Mouse (Mus musculus) cerebellum, adult 11-12 months (tissue): ENCODE data around the gene Ezh1.

Experiments used
- DNase-seq: peaks from one replicate; pipeline ENCODE4 v3.0.0; 2022

Gene Ezh1

GRCm38 (mm10) chr11:101226065-101226701, at the start of gene Ezh1:
Gene Ezh1 (minus strand): TSS chr11:101226463.
- DNase-seq: peak; percentile 93

GRCm38 (mm10) chr11:101275309-101275708, 49.0 kb upstream of the Ezh1 start:
- no peak for DNase-seq

GRCm38 (mm10) chr11:101272446-101272845, 46.2 kb upstream of the Ezh1 start:
- DNase-seq: no peak

DNA sequence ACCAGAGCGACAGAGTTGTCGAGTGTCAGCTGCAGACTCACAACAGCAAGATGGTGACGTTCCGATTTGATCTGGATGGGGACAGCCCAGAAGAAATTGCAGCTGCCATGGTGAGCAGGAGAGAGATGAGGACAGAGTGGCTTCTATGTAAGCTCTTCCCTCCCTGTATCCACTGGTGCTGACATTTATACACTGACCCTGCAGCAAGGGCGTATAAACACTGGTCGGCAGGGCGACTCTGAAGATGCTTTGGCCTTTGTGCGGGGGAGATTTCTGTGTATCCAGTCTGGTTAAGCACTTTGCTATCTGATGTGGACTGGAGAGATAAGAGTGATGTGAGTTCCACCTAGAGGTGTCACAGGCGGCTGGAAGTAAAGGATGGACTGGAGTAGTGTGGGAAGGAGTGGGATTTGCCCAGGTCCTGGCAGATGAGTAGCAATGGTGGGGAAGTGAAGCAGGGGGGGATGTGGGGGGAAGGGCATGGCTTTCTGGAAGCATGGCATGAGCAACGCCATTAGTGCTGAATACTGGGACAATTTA, 43.4 kb upstream of the Ezh1 start:
- no peak for DNase-seq

DNA sequence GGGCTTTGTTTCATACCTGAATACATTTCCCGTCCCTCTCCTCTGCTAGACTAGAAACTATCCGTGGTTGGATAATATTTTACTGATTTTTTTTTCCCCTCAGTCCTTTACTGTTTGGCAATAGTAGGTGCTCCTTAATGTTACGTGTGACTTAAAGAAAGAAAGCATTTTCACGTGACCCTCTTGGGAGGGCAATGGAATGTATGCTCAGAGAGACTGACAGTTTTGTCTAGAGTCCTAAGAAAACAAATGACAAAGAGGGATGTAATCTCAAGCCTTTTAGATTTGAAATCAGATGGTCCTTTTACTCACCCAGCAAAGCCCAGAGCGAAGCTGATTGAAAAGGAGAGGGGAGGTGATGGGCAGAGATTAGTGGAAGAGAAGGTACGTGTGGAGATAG, 39.6 kb upstream of the Ezh1 start:
- no peak for DNase-seq

DNA sequence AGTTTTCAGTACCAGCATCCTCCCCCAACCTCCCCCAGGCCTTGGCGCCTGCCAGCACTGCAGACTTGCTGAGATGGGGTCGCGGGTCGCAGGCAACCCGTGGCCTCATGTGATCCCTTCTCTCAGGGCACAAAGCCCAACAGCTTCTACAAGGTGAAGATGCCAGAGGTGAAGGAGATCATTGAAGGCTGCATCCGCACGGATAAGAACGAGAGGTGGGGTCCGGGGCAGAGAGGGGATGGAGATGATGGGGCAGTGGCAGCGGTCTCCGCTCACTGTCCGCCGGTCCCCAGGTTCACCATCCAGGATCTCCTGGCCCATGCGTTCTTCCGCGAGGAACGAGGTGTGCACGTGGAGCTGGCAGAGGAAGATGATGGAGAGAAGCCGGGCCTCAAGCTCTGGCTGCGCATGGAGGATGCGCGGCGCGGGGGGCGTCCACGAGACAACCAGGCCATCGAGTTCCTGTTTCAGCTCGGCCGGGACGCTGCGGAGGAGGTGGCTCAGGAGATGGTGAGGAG, 38.8 kb upstream of the Ezh1 start:
- no peak for DNase-seq

- DNase-seq: no peak
Measured at GRCm38 (mm10) chr11:101263989-101264280, 37.7 kb upstream of the Ezh1 start.

DNA sequence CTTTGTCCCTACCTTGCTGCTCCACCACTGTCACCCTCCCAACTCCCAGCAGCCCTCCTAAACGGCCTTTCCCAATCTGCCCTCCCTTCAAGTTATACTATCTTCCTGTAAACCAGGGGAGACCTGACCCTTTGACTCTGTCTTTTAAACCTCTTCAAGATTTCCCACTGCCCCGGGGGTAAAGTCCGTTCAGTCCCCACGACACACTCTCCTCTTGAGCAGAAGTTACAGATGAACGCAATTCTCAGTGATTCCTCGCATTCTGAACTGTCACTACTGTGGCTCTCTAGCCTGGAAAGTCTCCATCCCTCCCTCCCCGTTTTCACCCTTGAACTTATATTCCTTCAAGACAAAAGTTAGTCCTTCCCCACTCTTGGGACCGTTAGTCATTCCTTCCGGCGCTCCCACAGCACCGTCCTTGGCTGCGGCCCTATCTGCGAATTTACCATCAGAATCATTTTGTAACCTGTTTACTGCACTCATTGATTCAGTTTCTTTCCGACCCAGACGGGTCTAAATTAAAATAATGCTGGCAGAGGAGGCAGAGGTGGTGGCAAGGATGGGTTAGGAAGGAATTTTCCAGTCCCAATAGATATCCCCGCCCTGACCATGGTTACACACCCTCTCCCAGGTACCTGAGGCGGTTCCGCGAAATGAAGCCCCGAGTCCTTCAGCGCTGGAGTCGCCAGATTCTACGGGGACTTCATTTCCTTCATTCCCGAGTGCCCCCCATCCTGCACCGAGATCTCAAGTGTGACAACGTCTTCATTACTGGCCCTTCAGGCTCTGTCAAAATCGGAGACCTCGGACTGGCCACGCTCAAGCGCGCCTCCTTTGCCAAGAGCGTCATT, 37.1 kb upstream of the Ezh1 start:
- no peak for DNase-seq

GRCm38 (mm10) chr11:101262272-101262967, 36.2 kb upstream of the Ezh1 start:
- no peak for DNase-seq

- no peak for DNase-seq
Measured at GRCm38 (mm10) chr11:101260826-101261380, 34.6 kb upstream of the Ezh1 start.

DNA sequence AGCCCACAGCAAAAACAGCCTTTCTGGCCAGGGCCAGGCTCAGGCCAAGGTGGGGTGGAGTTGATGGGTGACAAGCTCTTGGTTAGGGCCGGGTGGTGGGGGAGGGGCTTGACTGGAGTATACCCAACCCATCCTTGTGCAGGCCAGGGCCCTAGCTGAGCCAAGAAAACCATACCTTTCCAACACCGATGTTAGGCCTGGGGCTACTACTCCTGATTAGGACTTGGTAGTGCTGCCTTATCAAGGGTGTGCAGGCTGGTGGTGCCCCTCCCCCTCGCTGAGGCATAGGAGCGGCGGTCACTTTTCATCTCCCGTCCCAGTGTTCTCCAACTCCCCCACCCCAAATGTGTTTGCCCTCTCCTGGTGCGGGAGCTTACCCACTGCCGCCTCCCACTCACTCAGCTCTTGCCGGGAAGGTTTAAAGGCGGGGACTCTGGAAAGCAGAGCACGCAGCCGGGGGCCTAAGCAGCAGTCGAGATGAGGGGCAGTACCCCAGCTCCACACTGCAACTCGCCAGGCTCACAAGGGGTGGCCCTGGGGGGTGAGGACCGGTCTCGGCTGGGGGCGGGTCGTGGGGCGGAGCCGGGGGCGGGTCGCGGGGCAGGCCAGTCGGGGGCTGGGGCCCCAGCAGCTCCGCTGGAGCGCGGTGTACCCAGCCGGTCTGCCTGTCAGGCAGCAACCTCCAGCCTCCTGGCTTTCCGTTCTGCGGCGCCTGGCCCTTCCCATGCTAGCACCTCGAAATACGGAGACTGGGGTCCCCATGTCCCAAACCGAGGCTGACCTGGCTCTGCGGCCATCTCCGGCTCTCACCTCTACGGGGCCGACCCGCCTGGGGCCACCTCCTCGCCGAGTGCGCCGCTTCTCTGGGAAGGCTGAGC, 33.9 kb upstream of the Ezh1 start, which contains the start of gene Wnk4:
Gene Wnk4, plus strand, starts transcription at position 620 of the 878 bp plus-strand sequence.
- DNase-seq: no peak

DNA sequence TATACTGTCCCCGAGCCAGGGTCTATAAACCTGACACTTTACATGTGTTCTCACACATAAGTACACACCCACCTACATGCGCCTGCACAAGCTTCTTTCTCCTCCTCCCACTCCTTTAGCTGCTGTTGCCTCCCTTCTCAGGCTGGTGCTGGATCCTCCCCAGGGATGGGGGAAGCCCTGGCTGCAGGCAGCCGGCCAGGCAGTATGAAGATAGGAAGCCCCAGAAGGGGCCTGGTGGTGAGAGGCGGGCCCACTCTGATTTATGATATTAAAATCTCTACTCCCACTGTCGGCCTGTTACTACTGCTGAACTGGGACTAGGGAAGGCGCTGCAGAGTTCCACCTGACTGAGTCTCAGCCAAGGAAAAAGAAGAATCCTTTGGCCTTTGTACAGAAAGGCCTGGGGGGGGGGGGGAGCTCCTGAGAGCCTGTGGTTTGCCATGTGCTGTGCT, 33.0 kb upstream of the Ezh1 start:
- DNase-seq: no peak

DNA sequence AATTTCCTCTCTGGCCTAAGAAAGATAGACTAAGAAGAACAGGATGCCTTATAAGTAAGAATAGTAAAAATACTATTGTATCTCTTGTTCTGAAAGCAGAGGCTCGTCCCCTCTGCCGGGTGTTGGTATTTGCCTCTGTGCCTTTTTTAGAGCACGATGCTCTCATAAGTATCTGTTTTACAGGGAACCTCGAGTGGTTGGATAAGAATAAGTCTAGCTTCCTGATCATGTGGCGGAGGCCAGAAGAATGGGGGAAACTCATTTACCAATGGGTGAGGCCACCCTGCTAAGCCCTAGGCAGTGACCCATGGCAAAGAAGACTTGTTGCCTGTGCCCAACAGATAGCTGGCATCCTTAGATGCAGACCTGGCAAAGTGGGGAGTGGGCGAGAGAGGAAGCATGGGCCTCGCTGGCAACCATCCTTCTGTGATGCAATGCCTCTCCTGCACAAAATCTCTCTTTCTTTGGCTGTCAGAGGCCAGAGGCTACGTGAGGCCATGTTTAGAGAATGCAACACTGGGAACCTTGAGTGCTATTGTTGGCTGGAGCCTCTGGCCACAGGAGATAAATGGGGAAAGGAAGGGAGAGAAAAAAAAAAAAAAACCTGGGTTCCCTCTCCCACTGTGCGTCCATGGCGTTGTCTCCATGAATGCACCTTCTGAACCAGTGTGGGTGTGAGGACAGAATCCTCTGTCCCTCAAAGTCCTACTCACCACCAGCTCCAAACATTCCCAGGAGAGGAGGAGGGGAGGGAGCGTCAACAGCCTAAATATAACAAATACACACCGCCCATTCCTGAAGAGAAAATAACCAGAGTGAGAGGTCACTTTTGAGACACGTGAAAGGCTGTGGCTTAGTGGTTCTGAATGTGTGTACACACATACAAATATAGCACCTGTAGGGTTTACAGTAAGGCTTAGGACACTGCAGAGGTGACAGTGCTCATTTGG, 29.8 kb upstream of the Ezh1 start:
- DNase-seq: no peak

GRCm38 (mm10) chr11:101253613-101254389, 27.5 kb upstream of the Ezh1 start, which contains the start of gene Vps25:
Gene Vps25 (plus strand): TSS chr11:101253707.
- DNase-seq: peak; percentile 75

- no peak for DNase-seq
Measured at GRCm38 (mm10) chr11:101252941-101253340, 26.7 kb upstream of the Ezh1 start.

DNA sequence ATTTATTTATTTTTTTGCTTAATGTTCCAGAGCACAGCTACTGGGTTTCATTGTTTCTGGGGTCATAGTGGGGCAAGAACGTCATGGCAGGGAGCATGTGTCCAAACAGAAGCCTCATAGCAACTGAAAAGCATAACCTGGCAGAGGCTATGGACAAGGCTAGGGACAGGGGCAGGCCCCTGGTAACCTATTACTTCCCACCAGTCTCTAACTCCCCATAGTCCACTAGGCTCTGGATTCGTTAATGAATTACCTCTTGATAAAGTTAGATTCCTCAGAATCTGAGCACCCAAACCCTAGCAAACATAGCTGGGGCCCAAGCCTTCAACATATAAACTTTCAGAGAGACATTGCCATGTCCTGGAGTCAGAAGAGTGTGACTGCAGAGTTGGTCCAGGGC, 24.8 kb upstream of the Ezh1 start:
- DNase-seq: no peak

DNA sequence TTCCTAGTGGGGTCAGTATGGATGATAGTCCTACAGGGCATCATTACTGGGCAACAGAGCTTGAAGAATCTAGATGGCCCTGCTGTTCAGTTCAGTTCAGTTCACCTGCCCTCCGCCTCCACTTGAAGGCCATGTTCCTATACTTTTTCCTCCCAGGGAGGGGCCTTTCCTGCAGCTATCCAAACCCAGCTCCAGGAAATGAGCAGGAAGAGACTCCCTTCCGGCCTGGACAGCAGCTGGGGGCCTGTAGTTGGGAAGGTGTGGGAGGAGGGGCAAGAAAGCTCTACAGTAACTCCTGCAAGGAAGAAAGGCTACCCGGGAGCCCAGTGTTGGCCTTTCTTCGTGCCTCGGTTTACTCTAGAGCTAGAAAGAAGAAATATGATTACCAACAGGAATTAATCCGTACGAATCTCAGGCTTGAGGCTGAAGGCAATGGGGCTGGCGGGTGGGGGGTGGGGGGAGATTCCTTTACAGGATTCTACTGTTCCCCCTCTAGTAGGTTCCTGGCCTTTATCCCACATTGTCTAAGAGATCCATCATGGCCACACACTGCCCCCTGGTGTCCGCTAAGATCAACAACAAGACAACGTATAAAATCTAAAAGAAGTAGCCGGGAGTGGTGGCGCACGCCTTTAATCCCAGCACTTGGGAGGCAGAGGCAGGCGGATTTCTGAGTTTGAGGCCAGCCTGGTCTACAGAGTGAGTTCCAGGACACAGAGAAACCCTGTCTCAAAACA, 22.2 kb upstream of the Ezh1 start:
- DNase-seq: no peak

DNA sequence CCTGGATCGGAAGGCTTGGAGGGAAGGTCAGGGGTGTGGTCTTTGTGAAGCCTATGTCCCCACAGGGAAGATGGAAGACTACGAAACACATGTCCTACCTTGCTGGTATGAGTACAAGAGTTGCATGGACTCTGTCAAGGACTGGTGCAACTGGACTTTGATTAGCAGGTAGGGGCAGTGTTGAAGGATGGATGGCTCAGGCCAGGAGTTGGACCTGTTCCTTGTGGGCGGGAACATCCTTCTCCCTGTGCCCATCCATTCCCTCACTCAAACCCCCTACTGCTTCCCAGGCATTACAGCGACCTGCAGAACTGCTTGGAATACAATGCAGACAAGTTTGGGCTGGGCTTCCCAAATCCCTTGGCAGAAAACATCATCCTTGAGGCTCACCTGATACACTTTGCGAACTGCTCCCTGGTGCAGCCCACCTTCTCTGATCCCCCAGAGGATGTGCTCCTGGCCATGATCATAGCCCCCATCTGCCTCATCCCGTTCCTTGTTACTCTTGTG, 21.3 kb upstream of the Ezh1 start:
- DNase-seq: no peak

DNA sequence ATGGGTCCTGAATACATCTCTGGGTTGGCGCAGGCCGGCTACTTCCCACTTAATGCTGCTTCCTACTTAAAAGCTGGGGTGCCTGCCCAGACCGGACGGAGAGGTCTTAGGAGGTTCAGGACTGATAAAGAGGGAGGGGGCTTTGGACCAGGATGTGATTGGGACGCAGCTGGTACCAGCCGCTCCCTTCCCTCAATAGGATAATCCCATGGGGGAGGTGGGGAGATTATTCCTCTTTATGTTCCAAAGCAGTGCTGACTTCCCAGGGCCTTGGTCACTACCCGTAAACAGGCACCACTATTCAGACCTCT, 20.4 kb upstream of the Ezh1 start:
- no peak for DNase-seq
